Mouse (Mus musculus): ENCODE data around the gene Gm17332.

DNA sequence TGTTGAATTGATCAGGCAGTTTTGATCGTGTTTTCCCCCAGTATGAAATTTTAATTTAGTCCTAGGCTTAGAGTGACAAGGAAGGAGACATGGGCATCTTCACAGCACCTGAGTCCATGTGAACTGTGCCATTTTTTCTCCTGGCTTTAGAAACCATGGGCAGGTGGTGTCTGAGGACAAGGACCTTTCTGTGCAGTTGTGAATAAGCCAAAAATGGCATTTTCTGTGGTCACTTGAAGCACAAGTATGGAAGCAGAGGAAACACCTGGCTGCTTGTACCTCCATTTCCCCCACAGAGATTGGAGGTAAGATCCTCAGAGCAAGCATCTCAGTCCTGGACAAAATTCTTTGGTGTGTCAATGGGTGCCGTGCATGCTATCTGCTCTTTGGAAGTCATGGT is 12.5 kb upstream of the Gm17332 start:
- TF ChIP-seq GATA1 (IDR thresholded peaks at IDR 0.05; ENCODE audit: low read length) (no peak), TAL1 (IDR thresholded peaks at IDR 0.05; ENCODE audit: low read length) (no peak)
